Mouse (Mus musculus) bone marrow, adult 2 months (tissue): ENCODE data around the gene Fkbpl.

Source experiments
- CTCF ChIP-seq: fragments of 200-500 bp; IDR thresholded peaks from 2 replicates; pipeline ENCODE4 v1.5.1; 2011; ENCODE audit warnings: low read length, control low read depth; ENCODE audit not compliant: control insufficient read depth, insufficient read depth
- POLR2A ChIP-seq: fragments of 200-500 bp; IDR thresholded peaks from 2 replicates; pipeline ENCODE4 v1.6.1; 2011; ENCODE audit warnings: low read depth, mild to moderate bottlenecking, control low read depth, low read length, borderline replicate concordance; ENCODE audit not compliant: control insufficient read depth

- TF ChIP-seq POLR2A (no peak), CTCF (no peak)
Measured at GRCm38 (mm10) chr17:34607997-34608396, 36.6 kb upstream of the Fkbpl start.
